Mouse (Mus musculus) neural tube, embryonic 11.5 days (tissue): Measurements from ENCODE around the gene Ybx2. TPM values are rescaled to one million over a fixed set of nuclear protein-coding genes. Genes with fewer than 3 reads are reported as not detected.
A peak's percentile ranks its signal among the peaks of the same experiment; 100 is the strongest.

Experiments used
- ATAC-seq: fragments of 200-750 bp; cut with Nextera tagmentation; 2 replicates; pipeline ENCODE4 v1.8.0; 2017; ENCODE audit warnings: moderate number of reproducible peaks, mild to moderate bottlenecking, moderate TSS enrichment, moderate library complexity; ENCODE audit not compliant: insufficient read depth, low FRiP score, low TSS enrichment
- DNase-seq: peaks from one replicate; pipeline ENCODE4 v3.0.0-alpha.2; 2015; ENCODE audit warnings: low spot score
- H3K27ac ChIP-seq: fragments of 300-500 bp; sonication (generic); 2 replicates; pipeline ENCODE4 v1.5.1; 2014; ENCODE audit warnings: low read depth, mild to moderate bottlenecking, low read length
- H3K27me3 ChIP-seq: fragments of 300-500 bp; sonication (generic); 2 replicates; pipeline ENCODE4 v1.6.1; 2014; ENCODE audit warnings: mild to moderate bottlenecking, low read length, mixed read lengths; ENCODE audit not compliant: control insufficient read depth, insufficient read depth
- H3K36me3 ChIP-seq: fragments of 300-500 bp; sonication (generic); 2 replicates; pipeline ENCODE4 v1.6.1; 2014; ENCODE audit warnings: mild to moderate bottlenecking, low read length, moderate library complexity, mixed read lengths; ENCODE audit not compliant: control insufficient read depth, insufficient read depth
- H3K4me1 ChIP-seq: fragments of 300-500 bp; sonication (generic); 2 replicates; pipeline ENCODE4 v1.6.1; 2014; ENCODE audit warnings: low read length, mixed read lengths; ENCODE audit not compliant: control insufficient read depth, insufficient read depth
- H3K4me2 ChIP-seq: fragments of 300-500 bp; sonication (generic); 2 replicates; pipeline ENCODE4 v1.6.1; 2014; ENCODE audit warnings: low read depth, mild to moderate bottlenecking, moderate library complexity
- H3K4me3 ChIP-seq: fragments of 300-500 bp; sonication (generic); 2 replicates; pipeline ENCODE4 v1.5.1; 2014; ENCODE audit warnings: low read depth, low read length
- H3K9ac ChIP-seq: fragments of 300-500 bp; sonication (generic); 2 replicates; pipeline ENCODE4 v1.6.1; 2014; ENCODE audit warnings: mild to moderate bottlenecking, low read length
- H3K9me3 ChIP-seq: fragments of 300-500 bp; sonication (generic); 2 replicates; pipeline ENCODE4 v1.6.1; 2016; ENCODE audit warnings: low read length; ENCODE audit not compliant: control insufficient read depth
- WGBS: fragments of 180-500 bp; shearing (Covaris S2); extraction: QIAGEN DNeasy Blood & Tissue Kit; methylation state at CpG from one replicate; pipeline ENCODE4 v1.1.7; 2014; 5-methylcytosine and 5-hydroxymethylcytosine counted together
- microRNA-seq: library from miRNA; unstranded; fragments of <30 nt; microRNA quantifications from one replicate; pipeline ENCODE4, GENCODE M21; 2016
- polyA plus RNA-seq: library from polyadenylated mRNA; unstranded; fragments of >200 nt; fragmentation: Nextera tagmentation; extraction: Ambion mirVana; gene quantifications from 2 replicates; pipeline ENCODE4 v1.2.1, GENCODE M21; 2014

Ybx2 gene
- polyA plus RNA-seq, 1 experiment from 2014 or later, result 3.4 TPM

DNA sequence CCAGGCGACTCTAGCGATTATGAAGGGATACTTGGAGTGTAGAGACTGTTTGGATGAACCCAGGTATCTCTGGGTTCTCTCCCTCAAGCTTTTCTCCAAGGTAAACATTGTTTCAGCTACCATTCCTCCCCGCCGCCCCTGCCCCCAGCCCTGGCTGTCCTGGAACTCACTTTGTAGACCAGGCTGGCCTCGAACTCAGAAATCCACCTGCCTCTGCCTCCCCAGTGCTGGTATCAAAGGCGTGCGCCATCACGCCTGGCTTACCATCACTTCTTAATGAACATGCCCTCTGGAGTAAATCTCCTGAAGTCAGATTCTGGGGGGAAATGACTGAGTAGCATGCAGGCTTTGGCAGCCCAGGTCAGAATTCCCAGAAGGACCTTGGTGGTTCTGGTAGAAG lies 46.6 kb downstream of the Ybx2 start, which contains the start of gene Elp5:
Gene Elp5 (minus strand): TSS at position 293 of the 400 bp plus-strand sequence.
- ATAC-seq (no peak), DNase-seq (no peak)
- H3K4me3 ChIP-seq, result peak within 1 kb of the TSS; percentile 86
- WGBS, result 62% methylated on average over 8 of the region's 8 CpGs
- H3K9me3 ChIP-seq, result no peaks in the 10 kb centered on the region
- H3K27me3 ChIP-seq, result no peaks in the 10 kb centered on the region
- H3K36me3 ChIP-seq, result peaks cover 12% of the 10 kb centered on the region
- peak within 1 kb of the TSS; percentile 90 for H3K9ac ChIP-seq
- peak within 1 kb of the TSS; percentile 97 for H3K27ac ChIP-seq
- peaks cover 8% of the 10 kb centered on the region for H3K4me1 ChIP-seq
- peak within 1 kb of the TSS; percentile 84 for H3K4me2 ChIP-seq

DNA sequence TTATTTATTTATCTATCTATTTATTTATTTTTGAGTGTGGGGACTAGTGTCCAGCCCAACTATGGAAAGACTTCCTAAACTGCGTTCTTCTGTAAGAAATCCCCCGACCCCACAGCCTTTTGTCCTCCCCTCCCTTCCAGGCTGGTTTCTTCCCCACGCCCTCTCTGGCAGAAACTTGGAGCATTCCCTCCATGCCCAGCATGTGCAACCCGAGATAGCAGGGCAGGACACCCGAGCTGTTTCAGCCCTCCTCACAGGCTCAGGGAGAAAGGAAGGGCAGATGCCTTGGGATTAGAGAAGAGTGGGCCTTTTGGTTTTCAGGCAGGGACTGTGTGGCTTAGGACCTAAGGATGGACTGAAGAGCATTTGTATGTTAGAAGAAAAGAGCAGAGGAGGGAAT lies 47.3 kb downstream of the Ybx2 start:
- Histone ChIP-seq H3K4me1 (peaks cover 8% of the 10 kb centered on the region), H3K4me3 (peak overlapping the region; percentile 86; the same call in 1 of the 2 replicates), H3K27ac (no peak overlapping the region), H3K27me3 (no peaks in the 10 kb centered on the region), H3K4me2 (peak overlapping the region; percentile 84), H3K36me3 (peaks cover 12% of the 10 kb centered on the region), H3K9ac (peak overlapping the region; percentile 45; the same call in 1 of the 2 replicates), H3K9me3 (no peaks in the 10 kb centered on the region)
- ATAC-seq, result no peak
- 50% methylated on average over 5 of the region's 5 CpGs for WGBS
- no peak for DNase-seq

DNA sequence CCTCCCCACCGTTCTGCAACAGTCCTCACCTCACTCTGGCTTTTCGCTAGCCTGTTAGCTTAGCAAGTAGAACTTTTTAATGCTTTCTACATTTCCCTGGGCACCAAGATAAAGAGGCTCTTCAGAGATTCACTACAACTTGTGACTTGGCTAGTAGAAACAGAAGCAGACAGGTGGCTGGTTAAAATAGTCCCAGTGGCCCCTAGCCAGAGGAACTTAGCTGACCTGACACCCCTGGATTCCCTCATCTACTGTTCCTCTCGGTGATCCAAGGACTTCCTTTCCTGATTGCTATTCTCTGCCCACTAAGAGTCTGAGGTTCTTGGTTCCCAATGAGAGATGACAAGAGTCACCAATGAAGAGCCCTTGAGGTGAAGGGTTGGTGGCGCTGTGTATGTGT lies 47.8 kb downstream of the Ybx2 start:
- Histone ChIP-seq H3K4me1 (peaks cover 8% of the 10 kb centered on the region), H3K27me3 (no peaks in the 10 kb centered on the region), H3K36me3 (peaks cover 12% of the 10 kb centered on the region), H3K4me3 (no peak overlapping the region), H3K27ac (no peak overlapping the region), H3K9ac (no peak overlapping the region), H3K9me3 (no peaks in the 10 kb centered on the region), H3K4me2 (no peak overlapping the region)
- no peak for DNase-seq
- ATAC-seq, result no peak
- 91% methylated on average over 4 of the region's 4 CpGs for WGBS

DNA sequence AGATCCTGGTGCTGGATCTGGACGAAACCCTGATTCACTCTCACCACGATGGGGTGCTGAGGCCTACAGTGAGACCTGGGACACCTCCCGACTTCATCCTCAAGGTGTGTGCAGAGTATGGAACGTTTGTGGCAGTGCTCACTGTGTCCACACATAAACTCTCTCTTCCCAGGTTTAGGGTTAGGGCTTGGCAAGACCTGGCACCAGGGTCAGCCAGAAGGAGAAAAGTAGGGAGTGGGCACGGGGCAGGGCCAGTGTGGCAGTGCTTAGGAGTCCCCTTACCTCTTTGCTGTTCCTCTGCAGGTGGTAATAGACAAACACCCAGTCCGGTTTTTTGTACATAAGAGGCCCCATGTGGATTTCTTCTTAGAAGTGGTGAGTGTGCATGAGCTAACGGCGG lies 48.8 kb downstream of the Ybx2 start:
- Histone ChIP-seq H3K4me1 (peaks cover 8% of the 10 kb centered on the region), H3K27me3 (no peaks in the 10 kb centered on the region), H3K9ac (no peak overlapping the region), H3K9me3 (no peaks in the 10 kb centered on the region), H3K27ac (no peak overlapping the region), H3K4me2 (no peak overlapping the region), H3K36me3 (peaks cover 17% of the 10 kb centered on the region), H3K4me3 (no peak overlapping the region)
- 91% methylated on average over 8 of the region's 8 CpGs for WGBS
- ATAC-seq (no peak), DNase-seq (no peak)

DNA sequence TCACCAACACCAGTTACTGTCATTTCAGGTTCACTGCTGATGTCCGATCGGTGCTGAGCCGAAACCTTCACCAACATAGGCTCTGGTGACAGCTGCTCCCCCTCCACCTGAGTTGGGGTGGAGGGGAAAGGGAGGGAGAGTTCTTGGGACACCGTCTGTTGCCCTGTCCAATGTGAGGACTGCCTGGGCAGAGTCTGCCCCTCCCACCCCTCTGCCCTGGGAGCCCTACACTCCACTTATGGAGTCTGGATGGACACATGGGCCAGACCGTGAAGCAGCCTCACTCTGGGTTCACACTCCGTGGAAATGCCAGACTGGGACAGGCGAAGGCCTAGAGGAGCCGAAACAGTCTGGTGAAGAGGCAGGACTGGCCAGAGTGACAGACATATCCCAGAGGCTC lies 54.4 kb downstream of the Ybx2 start:
- Histone ChIP-seq H3K4me2 (no peak overlapping the region), H3K9me3 (no peaks in the 10 kb centered on the region), H3K9ac (no peak overlapping the region), H3K36me3 (peaks cover 14% of the 10 kb centered on the region), H3K4me3 (no peak overlapping the region), H3K27ac (no peak overlapping the region), H3K4me1 (peaks cover 7% of the 10 kb centered on the region), H3K27me3 (no peaks in the 10 kb centered on the region)
- 93% methylated on average over 8 of the region's 8 CpGs for whole genome bisulfite sequencing
- DNase-seq (no peak), ATAC-seq (no peak; the same call in 1 of the 2 replicates)

Small RNA genes lying within 50 kb of the gene (microRNA-seq; reads per million reads assigned to microRNA genes)
- gene Gm44349, result not detected

Other genes starting within 250 kb of the Ybx2 start
- gene Tnfsf12, start 239.9 kb upstream of the Ybx2 start, polyA plus RNA-seq, result 1.5 and 1.7 TPM in 2 replicates
- 1.4 and 1.5 TPM in 2 replicates for gene Tnfsfm13, start 239.7 kb upstream of the Ybx2 start, polyA plus RNA-seq
- 65.0 and 65.3 TPM in 2 replicates for gene Polr2a, start 177.2 kb upstream of the Ybx2 start, polyA plus RNA-seq
- not detected in 2 replicates for gene Slc35g3, start 173.8 kb upstream of the Ybx2 start, polyA plus RNA-seq
- gene Zbtb4, start 169.9 kb upstream of the Ybx2 start, polyA plus RNA-seq, result 0.99 and 1.3 TPM in 2 replicates
- gene Chrnb1, start 139.9 kb upstream of the Ybx2 start, polyA plus RNA-seq, result 4.2 and 6.2 TPM in 2 replicates
- 2.0 and 3.0 TPM in 2 replicates for gene Fgf11, start 133.9 kb upstream of the Ybx2 start, polyA plus RNA-seq
- gene Tmem102, start 130.2 kb upstream of the Ybx2 start, polyA plus RNA-seq, result 0.69 and 0.88 TPM in 2 replicates
- not detected in 2 replicates for gene Gm39566, start 120.5 kb upstream of the Ybx2 start, polyA plus RNA-seq
- not detected in 2 replicates for gene Spem2, start 117.3 kb upstream of the Ybx2 start, polyA plus RNA-seq
- gene Spem1, start 113.6 kb upstream of the Ybx2 start, polyA plus RNA-seq, result 0.23 TPM in 1 of 2 replicates, not detected in the other
- 10.9 and 11.4 TPM in 2 replicates for gene Nlgn2, start 98.0 kb upstream of the Ybx2 start, polyA plus RNA-seq
- gene Tmem256, start 97.3 kb upstream of the Ybx2 start, polyA plus RNA-seq, result 289 and 296 TPM in 2 replicates
- gene Plscr3, start 89.4 kb upstream of the Ybx2 start, polyA plus RNA-seq, result 75.4 and 83.7 TPM in 2 replicates
- gene Tnk1, start 77.1 kb upstream of the Ybx2 start, polyA plus RNA-seq, result 0.23 and 0.72 TPM in 2 replicates
- gene Tmem95, start 57.8 kb upstream of the Ybx2 start, polyA plus RNA-seq, result not detected in 2 replicates
- 3.1 and 3.6 TPM in 2 replicates for gene Kctd11, start 54.4 kb upstream of the Ybx2 start, polyA plus RNA-seq
- 0.53 and 1.1 TPM in 2 replicates for gene Acap1, start 40.3 kb upstream of the Ybx2 start, polyA plus RNA-seq
- gene 2810408A11Rik, start 34.8 kb upstream of the Ybx2 start, polyA plus RNA-seq, result 14.4 and 15.1 TPM in 2 replicates
- gene Neurl4, start 34.7 kb upstream of the Ybx2 start, polyA plus RNA-seq, result 14.2 and 18.0 TPM in 2 replicates
- gene Gps2, start 21.9 kb upstream of the Ybx2 start, polyA plus RNA-seq, result 84.0 and 93.7 TPM in 2 replicates
- gene Eif5a, start 13.8 kb upstream of the Ybx2 start, polyA plus RNA-seq, result 1,905 and 1,926 TPM in 2 replicates
- 11.4 and 11.8 TPM in 2 replicates for gene Slc2a4, start 12.4 kb downstream of the Ybx2 start, polyA plus RNA-seq
- 5.3 and 5.9 TPM in 2 replicates for gene Cldn7, start 29.0 kb downstream of the Ybx2 start, polyA plus RNA-seq
- 21.5 and 23.3 TPM in 2 replicates for gene Ctdnep1, start 45.4 kb downstream of the Ybx2 start, polyA plus RNA-seq
- gene Elp5, start 46.7 kb downstream of the Ybx2 start, polyA plus RNA-seq, result 149 and 168 TPM in 2 replicates
- gene Gabarap, start 55.3 kb downstream of the Ybx2 start, polyA plus RNA-seq, result 530 and 552 TPM in 2 replicates
- 54.4 and 57.6 TPM in 2 replicates for gene Phf23, start 60.0 kb downstream of the Ybx2 start, polyA plus RNA-seq
- gene Dvl2, start 64.8 kb downstream of the Ybx2 start, polyA plus RNA-seq, result 35.8 and 39.0 TPM in 2 replicates
- 49.3 and 54.1 TPM in 2 replicates for gene Acadvl, start 79.6 kb downstream of the Ybx2 start, polyA plus RNA-seq
- gene Dlg4, start 81.1 kb downstream of the Ybx2 start, polyA plus RNA-seq, result 14.6 and 15.0 TPM in 2 replicates
- gene Asgr1, start 118.3 kb downstream of the Ybx2 start, polyA plus RNA-seq, result 0.41 TPM in 1 of 2 replicates, not detected in the other
- gene Asgr2, start 156.8 kb downstream of the Ybx2 start, polyA plus RNA-seq, result 0.28 TPM in 1 of 2 replicates, not detected in the other
- not detected in 2 replicates for gene Mgl2, start 194.5 kb downstream of the Ybx2 start, polyA plus RNA-seq
- 0.38 and 0.39 TPM in 2 replicates for gene Clec10a, start 220.4 kb downstream of the Ybx2 start, polyA plus RNA-seq